Mouse (Mus musculus) stomach, postnatal 0 days (tissue): ENCODE results near the gene Fpr-rs7. TPM values are rescaled to one million over a fixed set of nuclear protein-coding genes. Genes with fewer than 3 reads are reported as not detected.

Experiments
- ATAC-seq: fragments of 200-750 bp; cut with Nextera tagmentation; 2 replicates; pipeline ENCODE4 v1.8.0; 2017; ENCODE audit not compliant: low FRiP score, low TSS enrichment
- DNase-seq: peaks from one replicate; pipeline ENCODE4 v3.0.0-alpha.2; 2016; ENCODE audit warnings: low spot score
- H3K27ac ChIP-seq: fragments of 300-500 bp; sonication (generic); replicated peaks from 2 replicates; pipeline ENCODE4 v1.5.1; 2014; ENCODE audit warnings: mild to moderate bottlenecking, control low read depth
- H3K27me3 ChIP-seq: fragments of 300-500 bp; sonication (generic); 2 replicates; pipeline ENCODE4 v1.6.1; 2014; ENCODE audit warnings: low read length; ENCODE audit not compliant: control insufficient read depth, insufficient read depth
- H3K36me3 ChIP-seq: fragments of 300-500 bp; sonication (generic); 2 replicates; pipeline ENCODE4 v1.6.1; 2014; ENCODE audit warnings: low read length, mixed read lengths; ENCODE audit not compliant: control insufficient read depth, insufficient read depth
- H3K4me1 ChIP-seq: fragments of 300-500 bp; sonication (generic); replicated peaks from 2 replicates; pipeline ENCODE4 v1.6.1; 2014; ENCODE audit warnings: antibody characterized with exemption; ENCODE audit not compliant: control insufficient read depth, insufficient read depth
- H3K4me2 ChIP-seq: fragments of 300-500 bp; sonication (generic); replicated peaks from 2 replicates; pipeline ENCODE4 v1.6.1; 2014; ENCODE audit warnings: low read depth, mild to moderate bottlenecking, control low read depth, moderate library complexity
- H3K4me3 ChIP-seq: fragments of 300-500 bp; sonication (generic); 2 replicates; pipeline ENCODE4 v1.5.1; 2014; ENCODE audit warnings: low read depth, low read length, control low read depth
- H3K9ac ChIP-seq: fragments of 300-500 bp; sonication (generic); 2 replicates; pipeline ENCODE4 v1.6.1; 2014; ENCODE audit warnings: mild to moderate bottlenecking, low read length, control low read depth, mixed read lengths
- H3K9me3 ChIP-seq: fragments of 300-500 bp; sonication (generic); 2 replicates; pipeline ENCODE4 v1.6.1; 2016; ENCODE audit warnings: low read length; ENCODE audit not compliant: control insufficient read depth
- CTCF ChIP-seq: IDR thresholded peaks from 2 replicates; pipeline ENCODE4 v1.5.1; 2016; ENCODE audit warnings: antibody characterized with exemption, low read depth, mild to moderate bottlenecking, moderate library complexity
- EP300 ChIP-seq: optimal IDR thresholded peaks from 2 replicates; pipeline ENCODE3; 2016; ENCODE audit warnings: antibody characterized with exemption
- WGBS: fragments of 180-500 bp; shearing (Covaris S2); extraction: QIAGEN DNeasy Blood & Tissue Kit; methylation state at CpG from one replicate; pipeline ENCODE4 v1.1.7; 2014; 5-methylcytosine and 5-hydroxymethylcytosine counted together
- polyA plus RNA-seq: library from polyadenylated mRNA; unstranded; fragments of >200 nt; fragmentation: Nextera tagmentation; extraction: Ambion mirVana; gene quantifications from 2 replicates; pipeline ENCODE4 v1.2.1, GENCODE M21; 2015

The Fpr-rs7 gene
- polyA plus RNA-seq, result not detected in 2 replicates

GRCm38 (mm10) chr17:20114126-20114525, at the start of gene Fpr-rs7:
Gene Fpr-rs7 (minus strand): TSS chr17:20114226.
- Histone ChIP-seq H3K4me1 (no peaks in the 10 kb centered on the region), H3K9me3 (no peaks in the 10 kb centered on the region), H3K27me3 (no peaks in the 10 kb centered on the region), H3K9ac (no peak within 1 kb of the TSS), H3K36me3 (no peaks in the 10 kb centered on the region), H3K4me2 (no peak within 1 kb of the TSS), H3K4me3 (no peak within 1 kb of the TSS), H3K27ac (no peak within 1 kb of the TSS)
- TF ChIP-seq EP300, result no peak
- DNase-seq (no peak), ATAC-seq (no peak)

DNA sequence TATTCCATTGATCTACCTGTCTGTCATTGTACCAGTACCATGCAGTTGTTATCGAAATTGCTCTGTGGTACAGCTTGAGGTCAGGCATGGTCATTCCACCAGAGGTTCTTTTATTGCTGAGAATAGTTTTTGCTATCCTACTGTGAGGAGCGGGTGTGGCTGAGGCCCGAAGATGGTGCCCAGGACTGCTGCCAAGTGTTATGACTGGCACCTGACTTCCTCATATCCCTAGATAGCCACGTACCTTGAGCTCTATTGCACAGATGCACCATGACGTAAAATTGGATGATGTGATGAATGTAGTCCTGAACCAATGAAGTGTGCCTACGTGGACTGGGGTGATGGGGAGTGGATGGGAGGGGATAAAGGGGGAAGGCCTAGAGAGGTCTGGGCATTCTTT, 39.9 kb downstream of the Fpr-rs7 start:
- Histone ChIP-seq H3K9ac (no peak overlapping the region), H3K4me2 (no peak overlapping the region), H3K36me3 (no peaks in the 10 kb centered on the region), H3K27ac (no peak overlapping the region), H3K4me1 (no peaks in the 10 kb centered on the region), H3K27me3 (no peaks in the 10 kb centered on the region), H3K9me3 (no peaks in the 10 kb centered on the region), H3K4me3 (no peak overlapping the region)
- TF ChIP-seq EP300, result no peak
- TF ChIP-seq CTCF, result no peak
- no peak for DNase-seq
- ATAC-seq, result no peak
- 73% methylated on average over 6 of the region's 6 CpGs for WGBS

- Histone ChIP-seq H3K4me2 (no peak overlapping the region), H3K9ac (no peak overlapping the region), H3K9me3 (no peaks in the 10 kb centered on the region), H3K27me3 (no peaks in the 10 kb centered on the region), H3K27ac (no peak overlapping the region), H3K4me1 (no peaks in the 10 kb centered on the region), H3K36me3 (no peaks in the 10 kb centered on the region), H3K4me3 (no peak overlapping the region)
- no peak for TF ChIP-seq CTCF
- no peak for TF ChIP-seq EP300
- ATAC-seq, result no peak
- DNase-seq, result no peak
- 88% methylated on average over 4 of the region's 4 CpGs for WGBS
These were observed 42.2 kb downstream of the Fpr-rs7 start for GRCm38 (mm10) chr17:20071656-20072396.

Other genes starting within 250 kb of the Fpr-rs7 start
- gene Vmn2r104, start 65.9 kb downstream of the Fpr-rs7 start, polyA plus RNA-seq, result not detected in 2 replicates
- not detected in 2 replicates for gene Fpr-rs6, start 68.9 kb upstream of the Fpr-rs7 start, polyA plus RNA-seq
- gene Vmn2r105, start 120.8 kb upstream of the Fpr-rs7 start, polyA plus RNA-seq, result 0.01 TPM in 1 of 2 replicates, not detected in the other
- gene Vmn2r106, start 171.3 kb upstream of the Fpr-rs7 start, polyA plus RNA-seq, result not detected in 2 replicates
- 0.01 TPM in 1 of 2 replicates, not detected in the other for gene Vmn2r107, start 231.0 kb upstream of the Fpr-rs7 start, polyA plus RNA-seq